Mouse (Mus musculus): ENCODE data around the gene Ick. TPM values are rescaled to one million over a fixed set of nuclear protein-coding genes. Genes with fewer than 3 reads are reported as not detected.

Ick gene
- polyA plus RNA-seq, 1 experiment from 2014 or later: 28.1 TPM

DNA sequence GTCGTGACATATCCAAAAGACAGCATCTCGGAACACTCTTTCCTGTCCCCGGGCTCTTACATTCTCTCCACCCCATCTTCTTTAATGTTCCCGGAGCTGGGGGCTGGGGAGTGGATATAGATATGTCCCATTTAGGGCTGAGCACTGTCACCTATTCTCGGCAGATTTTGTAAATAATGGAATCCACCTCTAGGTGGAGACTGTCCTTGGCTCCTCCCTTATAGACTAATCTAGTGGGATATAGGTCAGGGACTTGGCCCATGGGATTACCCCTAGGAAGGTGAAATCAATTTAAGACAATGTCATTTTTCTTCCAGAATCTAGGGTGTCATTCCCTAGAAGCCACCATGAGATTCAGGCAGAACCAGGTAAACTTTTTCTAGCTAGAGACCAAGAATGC, 664 bp downstream of the Ick start:
- peak overlapping the region; percentile 59 for H3K4me2 ChIP-seq (ENCODE audit: low read depth, low read length)
- no peak for ATAC-seq
- H3K9me3 ChIP-seq (ENCODE audit: control insufficient read depth, low read length): no peaks in the 10 kb centered on the region
- peak overlapping the region; percentile 96 for H3K4me3 ChIP-seq (ENCODE audit: low read length)
- H3K4me1 ChIP-seq (ENCODE audit: control insufficient read depth, insufficient read depth, low read length): peaks cover 20% of the 10 kb centered on the region
- no peaks in the 10 kb centered on the region for H3K27me3 ChIP-seq (replicated peaks; ENCODE audit: control insufficient read depth, insufficient read depth, low read length)
- WGBS: 41% methylated on average over 5 of the region's 5 CpGs
- H3K9ac ChIP-seq (ENCODE audit: low read depth, low read length): no peak overlapping the region; the same call in 1 of the 2 replicates
- H3K36me3 ChIP-seq (ENCODE audit: control insufficient read depth, insufficient read depth, low read length): no peaks in the 10 kb centered on the region
- H3K27ac ChIP-seq (ENCODE audit: low read length): no peak overlapping the region

- 69% methylated on average over 2 of the region's 2 CpGs for WGBS
- peaks cover 17% of the 10 kb centered on the region for H3K4me1 ChIP-seq (ENCODE audit: control insufficient read depth, insufficient read depth, low read length)
- H3K4me2 ChIP-seq (ENCODE audit: low read depth, low read length): no peak overlapping the region
- H3K9ac ChIP-seq (ENCODE audit: low read depth, low read length): no peak overlapping the region
- no peak overlapping the region for H3K27ac ChIP-seq (ENCODE audit: low read length)
- H3K9me3 ChIP-seq (ENCODE audit: control insufficient read depth, low read length): no peaks in the 10 kb centered on the region
- H3K36me3 ChIP-seq (ENCODE audit: control insufficient read depth, insufficient read depth, low read length): no peaks in the 10 kb centered on the region
- H3K27me3 ChIP-seq (replicated peaks; ENCODE audit: control insufficient read depth, insufficient read depth, low read length): no peaks in the 10 kb centered on the region
- H3K4me3 ChIP-seq (ENCODE audit: low read length): no peak overlapping the region
- ATAC-seq: no peak
Observed at GRCm38 (mm10) chr9:78111456-78111855, 2.5 kb downstream of the Ick start.

GRCm38 (mm10) chr9:78112770-78113537, 4.0 kb downstream of the Ick start:
- Histone ChIP-seq H3K9ac (ENCODE audit: low read depth, low read length) (peak overlapping the region; percentile 97), H3K4me1 (ENCODE audit: control insufficient read depth, insufficient read depth, low read length) (peaks cover 9% of the 10 kb centered on the region), H3K4me2 (ENCODE audit: low read depth, low read length) (peak overlapping the region; percentile 65), H3K27ac (ENCODE audit: low read length) (peak overlapping the region; percentile 86), H3K36me3 (ENCODE audit: control insufficient read depth, insufficient read depth, low read length) (no peaks in the 10 kb centered on the region), H3K4me3 (ENCODE audit: low read length) (peak overlapping the region; percentile 89), H3K27me3 (replicated peaks; ENCODE audit: control insufficient read depth, insufficient read depth, low read length) (no peaks in the 10 kb centered on the region), H3K9me3 (ENCODE audit: control insufficient read depth, low read length) (no peaks in the 10 kb centered on the region)
- WGBS: 1% methylated on average over 47 of the region's 47 CpGs
- peak; percentile 61 for ATAC-seq

GRCm38 (mm10) chr9:78113538-78113885, 4.5 kb downstream of the Ick start:
- ATAC-seq: no peak
- no peaks in the 10 kb centered on the region for H3K27me3 ChIP-seq (replicated peaks; ENCODE audit: control insufficient read depth, insufficient read depth, low read length)

DNA sequence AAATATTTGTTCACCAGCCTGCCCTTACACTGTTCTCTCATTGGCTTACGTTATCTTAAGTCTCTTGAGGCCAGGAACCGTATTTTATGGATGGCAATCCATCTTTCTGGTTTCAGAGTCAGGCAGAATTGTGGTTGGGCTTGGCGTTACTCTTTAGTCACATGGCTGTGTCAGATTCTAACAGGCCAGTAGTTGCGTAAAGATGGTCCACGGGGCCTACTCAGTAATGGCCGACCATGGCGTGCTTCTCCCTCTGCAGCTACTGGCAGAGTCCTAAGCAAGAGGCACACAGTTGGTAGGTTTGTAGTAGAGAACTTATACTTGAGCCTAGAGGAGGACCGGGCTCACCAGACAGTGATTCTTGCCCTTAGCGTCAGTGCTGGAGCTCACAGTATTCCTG, 6.8 kb downstream of the Ick start:
- Histone ChIP-seq H3K4me2 (ENCODE audit: low read depth, low read length) (peak overlapping the region; percentile 65), H3K27ac (ENCODE audit: low read length) (peak overlapping the region; percentile 91), H3K9ac (ENCODE audit: low read depth, low read length) (0 out of 2 replicates have a peak overlapping the region, but pooled peaks have one; percentile 59), H3K36me3 (ENCODE audit: control insufficient read depth, insufficient read depth, low read length) (no peaks in the 10 kb centered on the region), H3K4me3 (ENCODE audit: low read length) (no peak overlapping the region; the same call in 1 of the 2 replicates), H3K4me1 (ENCODE audit: control insufficient read depth, insufficient read depth, low read length) (peaks cover 9% of the 10 kb centered on the region), H3K27me3 (replicated peaks; ENCODE audit: control insufficient read depth, insufficient read depth, low read length) (no peaks in the 10 kb centered on the region), H3K9me3 (ENCODE audit: control insufficient read depth, low read length) (no peaks in the 10 kb centered on the region)
- 61% methylated on average over 9 of the region's 9 CpGs for whole genome bisulfite sequencing
- ATAC-seq: peak; percentile 41

More at GRCm38 (mm10) chr9:78113538-78113885, 4.5 kb downstream of the Ick start:
- WGBS: under 1% methylated on average over 14 of the region's 14 CpGs
- Histone ChIP-seq H3K36me3 (ENCODE audit: control insufficient read depth, insufficient read depth, low read length) (no peaks in the 10 kb centered on the region), H3K27ac (ENCODE audit: low read length) (peak overlapping the region; percentile 86), H3K9ac (ENCODE audit: low read depth, low read length) (peak overlapping the region; percentile 97), H3K4me3 (ENCODE audit: low read length) (peak overlapping the region; percentile 89), H3K4me1 (ENCODE audit: control insufficient read depth, insufficient read depth, low read length) (peaks cover 9% of the 10 kb centered on the region), H3K9me3 (ENCODE audit: control insufficient read depth, low read length) (no peaks in the 10 kb centered on the region), H3K4me2 (ENCODE audit: low read depth, low read length) (peak overlapping the region; percentile 65)

DNA sequence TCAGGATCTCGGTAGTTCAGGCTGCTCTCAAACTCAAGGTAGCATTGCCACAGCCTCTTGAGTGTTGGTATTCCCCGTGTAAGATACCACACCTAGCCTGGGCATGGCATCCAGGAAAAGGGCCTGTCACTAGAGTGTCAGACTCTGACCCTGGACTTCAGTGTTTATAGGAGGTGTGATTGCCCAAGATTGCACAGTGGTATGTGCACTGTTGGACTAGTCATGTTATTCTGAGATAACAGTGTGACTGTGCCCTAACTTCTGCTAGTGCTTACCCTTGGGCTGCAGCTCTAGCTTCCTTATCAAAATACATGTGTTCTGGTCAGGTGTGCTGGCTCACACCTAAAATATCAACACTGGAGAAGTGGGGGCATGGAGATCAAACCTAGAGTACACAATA, 8.7 kb downstream of the Ick start:
- Histone ChIP-seq H3K4me3 (ENCODE audit: low read length) (no peak overlapping the region), H3K9me3 (ENCODE audit: control insufficient read depth, low read length) (no peaks in the 10 kb centered on the region), H3K36me3 (ENCODE audit: control insufficient read depth, insufficient read depth, low read length) (no peaks in the 10 kb centered on the region), H3K27ac (ENCODE audit: low read length) (peak overlapping the region; percentile 88), H3K9ac (ENCODE audit: low read depth, low read length) (no peak overlapping the region), H3K27me3 (replicated peaks; ENCODE audit: control insufficient read depth, insufficient read depth, low read length) (no peaks in the 10 kb centered on the region), H3K4me2 (ENCODE audit: low read depth, low read length) (no peak overlapping the region), H3K4me1 (ENCODE audit: control insufficient read depth, insufficient read depth, low read length) (peaks cover 22% of the 10 kb centered on the region)
- 57% methylated on average over 2 of the region's 2 CpGs for WGBS
- peak; percentile 90 for ATAC-seq

DNA sequence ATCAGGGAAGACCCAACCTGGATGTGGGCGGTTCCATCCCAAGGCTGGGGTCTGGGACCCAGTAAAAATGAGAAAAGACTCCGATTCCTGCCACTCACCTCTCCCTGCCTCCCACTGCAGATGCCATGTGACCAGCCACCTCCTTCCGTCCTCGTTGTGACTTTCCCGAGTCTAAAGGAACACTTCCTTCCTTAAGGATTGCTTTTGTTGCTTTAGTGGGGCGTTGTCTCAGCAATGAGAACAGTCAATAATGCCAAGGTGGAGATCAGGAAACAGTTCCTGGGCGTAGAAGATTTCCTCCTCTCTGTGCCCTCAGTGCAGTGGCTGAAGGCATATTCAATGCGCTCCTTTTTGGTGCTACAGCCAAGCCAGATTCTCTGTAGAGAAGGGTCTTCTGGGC, 12.4 kb downstream of the Ick start:
- peaks cover 27% of the 10 kb centered on the region for H3K4me1 ChIP-seq (ENCODE audit: control insufficient read depth, insufficient read depth, low read length)
- peak; percentile 46 for ATAC-seq

DNA sequence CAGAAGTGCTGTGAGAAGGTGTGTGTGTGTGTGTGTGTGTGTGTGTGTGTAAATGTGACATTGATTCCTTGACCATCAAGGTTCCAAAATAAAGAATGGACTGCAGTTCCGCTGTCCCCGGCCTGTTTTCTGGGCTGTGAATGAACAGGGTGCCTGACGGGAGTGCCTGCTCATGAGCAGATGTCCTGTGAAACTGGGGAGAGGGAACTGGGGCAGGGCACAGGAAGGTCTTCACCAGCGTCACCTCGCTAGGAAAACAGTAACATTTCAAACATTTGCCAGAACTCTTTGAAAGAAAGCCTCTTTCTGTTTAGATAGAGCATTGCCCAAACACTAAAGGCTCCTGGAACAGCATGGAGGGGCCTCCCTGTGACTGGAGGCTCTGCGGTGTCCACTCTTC, 13.0 kb downstream of the Ick start:
- ATAC-seq: no peak
- H3K9me3 ChIP-seq (ENCODE audit: control insufficient read depth, low read length): no peaks in the 10 kb centered on the region
- H3K4me1 ChIP-seq (ENCODE audit: control insufficient read depth, insufficient read depth, low read length): peaks cover 28% of the 10 kb centered on the region
- H3K4me3 ChIP-seq (ENCODE audit: low read length): no peak overlapping the region
- peak overlapping the region; percentile 84 for H3K27ac ChIP-seq (ENCODE audit: low read length)
- H3K36me3 ChIP-seq (ENCODE audit: control insufficient read depth, insufficient read depth, low read length): no peaks in the 10 kb centered on the region
- WGBS: 63% methylated on average over 6 of the region's 6 CpGs
- H3K4me2 ChIP-seq (ENCODE audit: low read depth, low read length): no peak overlapping the region
- no peak overlapping the region for H3K9ac ChIP-seq (ENCODE audit: low read depth, low read length)
- no peaks in the 10 kb centered on the region for H3K27me3 ChIP-seq (replicated peaks; ENCODE audit: control insufficient read depth, insufficient read depth, low read length)

More for the DNA sequence above, 12.4 kb downstream of the Ick start:
- Histone ChIP-seq H3K9ac (ENCODE audit: low read depth, low read length) (no peak overlapping the region), H3K27ac (ENCODE audit: low read length) (peak overlapping the region; percentile 84), H3K4me2 (ENCODE audit: low read depth, low read length) (no peak overlapping the region), H3K9me3 (ENCODE audit: control insufficient read depth, low read length) (no peaks in the 10 kb centered on the region), H3K4me3 (ENCODE audit: low read length) (no peak overlapping the region), H3K36me3 (ENCODE audit: control insufficient read depth, insufficient read depth, low read length) (no peaks in the 10 kb centered on the region), H3K27me3 (replicated peaks; ENCODE audit: control insufficient read depth, insufficient read depth, low read length) (no peaks in the 10 kb centered on the region)
- WGBS: 57% methylated on average over 8 of the region's 8 CpGs

DNA sequence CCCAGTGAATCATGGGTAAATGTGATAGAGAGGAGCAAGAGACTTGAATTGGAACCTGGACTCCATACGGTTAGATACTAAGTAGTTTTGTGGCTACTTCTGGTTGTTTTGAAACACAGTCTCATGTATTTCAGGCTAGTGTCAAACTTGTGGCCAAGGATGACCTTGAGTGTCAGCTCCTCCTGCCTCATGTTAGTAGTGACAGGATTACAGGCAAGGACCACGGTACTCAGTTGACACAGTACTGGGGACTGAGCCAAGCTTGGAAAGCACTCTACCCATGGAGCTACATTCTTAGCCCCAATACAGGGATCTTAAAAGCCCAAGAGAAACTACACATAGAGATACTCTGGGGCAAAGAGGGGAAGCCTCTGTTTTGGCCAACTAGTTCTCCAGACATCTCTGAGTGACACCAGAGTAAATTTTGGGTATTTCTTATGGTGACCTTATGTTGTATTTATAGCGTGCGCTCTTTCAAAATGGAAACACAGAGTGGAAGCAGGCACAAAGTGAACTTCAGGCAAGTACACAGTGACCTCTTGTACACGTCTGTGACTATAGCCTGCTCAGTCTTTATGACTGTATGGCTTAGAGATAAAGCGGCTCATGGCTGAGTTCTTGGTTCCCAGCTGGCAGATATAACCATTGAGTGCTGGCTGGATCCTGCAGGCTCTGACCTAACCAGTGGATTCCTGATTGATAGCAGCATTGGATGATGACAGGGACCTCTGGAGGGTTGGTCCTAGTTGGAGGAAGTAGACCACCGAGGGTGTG, 14.1 kb downstream of the Ick start:
- WGBS: 74% methylated on average over 7 of the region's 7 CpGs
- peak; percentile 57 for ATAC-seq
- H3K4me1 ChIP-seq (ENCODE audit: control insufficient read depth, insufficient read depth, low read length): peaks cover 34% of the 10 kb centered on the region
- H3K4me2 ChIP-seq (ENCODE audit: low read depth, low read length): no peak overlapping the region
- H3K36me3 ChIP-seq (ENCODE audit: control insufficient read depth, insufficient read depth, low read length): no peaks in the 10 kb centered on the region
- H3K4me3 ChIP-seq (ENCODE audit: low read length): no peak overlapping the region
- H3K9me3 ChIP-seq (ENCODE audit: control insufficient read depth, low read length): no peaks in the 10 kb centered on the region
- H3K27ac ChIP-seq (ENCODE audit: low read length): peak overlapping the region; percentile 35
- no peaks in the 10 kb centered on the region for H3K27me3 ChIP-seq (replicated peaks; ENCODE audit: control insufficient read depth, insufficient read depth, low read length)
- no peak overlapping the region for H3K9ac ChIP-seq (ENCODE audit: low read depth, low read length)
